Mouse (Mus musculus): Measurements from ENCODE around the gene Gid4. TPM values are rescaled to one million over a fixed set of nuclear protein-coding genes. Genes with fewer than 3 reads are reported as not detected.
A peak's percentile ranks its signal among the peaks of the same experiment; 100 is the strongest.
"Not testable (repeated sequence)": the region's sequence is repeated elsewhere in the genome, so short reads cannot be mapped to it uniquely, and the experiment has no call there.

Gene Gid4
- polyA plus RNA-seq, 1 experiment: 8.1 TPM

- H3K4me2 ChIP-seq (ENCODE audit: low read depth): no peak overlapping the region
- H3K79me2 ChIP-seq (ENCODE audit: control insufficient read depth, insufficient read depth): no peaks in the 10 kb centered on the region
- peaks cover 12% of the 10 kb centered on the region for H3K36me3 ChIP-seq (ENCODE audit: control insufficient read depth, insufficient read depth)
- TF ChIP-seq MAX (IDR thresholded peaks at IDR 0.05; ENCODE audit: low read depth) (no peak), REST (IDR thresholded peaks at IDR 0.05; ENCODE audit: insufficient read depth, insufficient read length) (no peak), POLR2AphosphoS2 (IDR thresholded peaks at IDR 0.05; ENCODE audit: insufficient read length, low read depth) (no peak), POLR2A (IDR thresholded peaks at IDR 0.05; ENCODE audit: insufficient read length, low read depth) (no peak), TCF12 (IDR thresholded peaks at IDR 0.05; ENCODE audit: insufficient read depth, poor library complexity, severe bottlenecking) (no peak), USF1 (IDR thresholded peaks at IDR 0.05; ENCODE audit: low read depth) (no peak), E2F4 (IDR thresholded peaks at IDR 0.05; ENCODE audit: insufficient read depth) (no peak), TCF3 (IDR thresholded peaks at IDR 0.05; ENCODE audit: insufficient read length, low read depth) (no peak), MYOG (IDR thresholded peaks at IDR 0.05; ENCODE audit: control insufficient read depth in 1 of 3, insufficient read depth in 1 of 3, insufficient read length in 2 of 3, low read depth in 2 of 3) (no peak), MYOD1 (IDR thresholded peaks at IDR 0.05; ENCODE audit: control insufficient read depth in 1 of 3, insufficient read length in 2 of 3, low read depth in 2 of 3) (no peak), CEBPB (IDR thresholded peaks at IDR 0.05; ENCODE audit: insufficient read depth, poor library complexity, severe bottlenecking) (no peak), SRF (IDR thresholded peaks at IDR 0.05; ENCODE audit: control insufficient read depth, insufficient read length, low read depth) (no peak)
- H3K4me3 ChIP-seq: no peak overlapping the region
- no peak overlapping the region for H3ac ChIP-seq (ENCODE audit: control insufficient read depth, insufficient read length)
- H3K27me3 ChIP-seq (ENCODE audit: control insufficient read depth, insufficient read depth, insufficient read length): no peaks in the 10 kb centered on the region
Observed at GRCm38 (mm10) chr11:60433501-60433900, 16.6 kb downstream of the Gid4 start.

- H3K36me3 ChIP-seq (ENCODE audit: control insufficient read depth, insufficient read depth): peaks cover 11% of the 10 kb centered on the region
- H3ac ChIP-seq (ENCODE audit: control insufficient read depth, insufficient read length): no peak overlapping the region
- H3K4me3 ChIP-seq: no peak overlapping the region
- TF ChIP-seq MYOG (IDR thresholded peaks at IDR 0.05; ENCODE audit: control insufficient read depth in 1 of 3, insufficient read depth in 1 of 3, insufficient read length in 2 of 3, low read depth in 2 of 3): no peak
- no peak for TF ChIP-seq REST (IDR thresholded peaks at IDR 0.05; ENCODE audit: insufficient read depth, insufficient read length)
- TF ChIP-seq POLR2A (IDR thresholded peaks at IDR 0.05; ENCODE audit: insufficient read length, low read depth): no peak
- no peak for TF ChIP-seq MAX (IDR thresholded peaks at IDR 0.05; ENCODE audit: low read depth)
- no peak for TF ChIP-seq USF1 (IDR thresholded peaks at IDR 0.05; ENCODE audit: low read depth)
- TF ChIP-seq CEBPB (IDR thresholded peaks at IDR 0.05; ENCODE audit: insufficient read depth, poor library complexity, severe bottlenecking): no peak
- TF ChIP-seq TCF12 (IDR thresholded peaks at IDR 0.05; ENCODE audit: insufficient read depth, poor library complexity, severe bottlenecking): no peak
- no peak for TF ChIP-seq TCF3 (IDR thresholded peaks at IDR 0.05; ENCODE audit: insufficient read length, low read depth)
- TF ChIP-seq MYOD1 (IDR thresholded peaks at IDR 0.05; ENCODE audit: control insufficient read depth in 1 of 3, insufficient read length in 2 of 3, low read depth in 2 of 3): no peak
- TF ChIP-seq SRF (IDR thresholded peaks at IDR 0.05; ENCODE audit: control insufficient read depth, insufficient read length, low read depth): no peak
- TF ChIP-seq E2F4 (IDR thresholded peaks at IDR 0.05; ENCODE audit: insufficient read depth): no peak
- TF ChIP-seq POLR2AphosphoS2 (IDR thresholded peaks at IDR 0.05; ENCODE audit: insufficient read length, low read depth): no peak
- H3K27me3 ChIP-seq (ENCODE audit: control insufficient read depth, insufficient read depth, insufficient read length): no peaks in the 10 kb centered on the region
- H3K79me2 ChIP-seq (ENCODE audit: control insufficient read depth, insufficient read depth): no peaks in the 10 kb centered on the region
- H3K4me2 ChIP-seq (ENCODE audit: low read depth): no peak overlapping the region
Observed at GRCm38 (mm10) chr11:60435133-60435532, 18.2 kb downstream of the Gid4 start.

- TF ChIP-seq USF1 (IDR thresholded peaks at IDR 0.05; ENCODE audit: low read depth): no peak
- TF ChIP-seq TCF12 (IDR thresholded peaks at IDR 0.05; ENCODE audit: insufficient read depth, poor library complexity, severe bottlenecking): no peak
- no peak for TF ChIP-seq REST (IDR thresholded peaks at IDR 0.05; ENCODE audit: insufficient read depth, insufficient read length)
- TF ChIP-seq MAX (IDR thresholded peaks at IDR 0.05; ENCODE audit: low read depth): no peak
- TF ChIP-seq SRF (IDR thresholded peaks at IDR 0.05; ENCODE audit: control insufficient read depth, insufficient read length, low read depth): no peak
- no peak for TF ChIP-seq POLR2AphosphoS2 (IDR thresholded peaks at IDR 0.05; ENCODE audit: insufficient read length, low read depth)
- TF ChIP-seq TCF3 (IDR thresholded peaks at IDR 0.05; ENCODE audit: insufficient read length, low read depth): no peak
- no peak for TF ChIP-seq E2F4 (IDR thresholded peaks at IDR 0.05; ENCODE audit: insufficient read depth)
- no peak for TF ChIP-seq MYOG (IDR thresholded peaks at IDR 0.05; ENCODE audit: control insufficient read depth in 1 of 3, insufficient read depth in 1 of 3, insufficient read length in 2 of 3, low read depth in 2 of 3)
- no peak for TF ChIP-seq MYOD1 (IDR thresholded peaks at IDR 0.05; ENCODE audit: control insufficient read depth in 1 of 3, insufficient read length in 2 of 3, low read depth in 2 of 3)
- no peak for TF ChIP-seq POLR2A (IDR thresholded peaks at IDR 0.05; ENCODE audit: insufficient read length, low read depth)
- TF ChIP-seq CEBPB (IDR thresholded peaks at IDR 0.05; ENCODE audit: insufficient read depth, poor library complexity, severe bottlenecking): no peak
- Histone ChIP-seq H3K36me3 (ENCODE audit: control insufficient read depth, insufficient read depth) (peaks cover 15% of the 10 kb centered on the region), H3K4me3 (no peak overlapping the region), H3K4me2 (ENCODE audit: low read depth) (peak overlapping the region; percentile 57), H3K79me2 (ENCODE audit: control insufficient read depth, insufficient read depth) (no peaks in the 10 kb centered on the region), H3ac (ENCODE audit: control insufficient read depth, insufficient read length) (no peak overlapping the region), H3K27me3 (ENCODE audit: control insufficient read depth, insufficient read depth, insufficient read length) (no peaks in the 10 kb centered on the region)
Observed at GRCm38 (mm10) chr11:60436618-60437017, 19.7 kb downstream of the Gid4 start.

- not testable (repeated sequence) for H3K79me2 ChIP-seq (ENCODE audit: control insufficient read depth, insufficient read depth); H3K4me2 ChIP-seq (ENCODE audit: low read depth); H3K27me3 ChIP-seq (ENCODE audit: control insufficient read depth, insufficient read depth, insufficient read length); H3K4me3 ChIP-seq; H3ac ChIP-seq (ENCODE audit: control insufficient read depth, insufficient read length)
- H3K36me3 ChIP-seq (ENCODE audit: control insufficient read depth, insufficient read depth): peaks cover 30% of the 10 kb centered on the region
Observed at GRCm38 (mm10) chr11:60439621-60440020, 22.7 kb downstream of the Gid4 start.

GRCm38 (mm10) chr11:60440176-60440575 lies 23.2 kb downstream of the Gid4 start:
- peaks cover 30% of the 10 kb centered on the region for H3K36me3 ChIP-seq (ENCODE audit: control insufficient read depth, insufficient read depth)
- no peaks in the 10 kb centered on the region for H3K27me3 ChIP-seq (ENCODE audit: control insufficient read depth, insufficient read depth, insufficient read length)

More at GRCm38 (mm10) chr11:60440176-60440575, 23.2 kb downstream of the Gid4 start:
- Histone ChIP-seq H3K4me2 (ENCODE audit: low read depth) (no peak overlapping the region), H3K79me2 (ENCODE audit: control insufficient read depth, insufficient read depth) (no peaks in the 10 kb centered on the region), H3ac (ENCODE audit: control insufficient read depth, insufficient read length) (no peak overlapping the region), H3K4me3 (no peak overlapping the region)
- TF ChIP-seq SRF (IDR thresholded peaks at IDR 0.05; ENCODE audit: control insufficient read depth, insufficient read length, low read depth): no peak
- no peak for TF ChIP-seq USF1 (IDR thresholded peaks at IDR 0.05; ENCODE audit: low read depth)
- no peak for TF ChIP-seq POLR2A (IDR thresholded peaks at IDR 0.05; ENCODE audit: insufficient read length, low read depth)
- no peak for TF ChIP-seq E2F4 (IDR thresholded peaks at IDR 0.05; ENCODE audit: insufficient read depth)
- no peak for TF ChIP-seq MYOG (IDR thresholded peaks at IDR 0.05; ENCODE audit: control insufficient read depth in 1 of 3, insufficient read depth in 1 of 3, insufficient read length in 2 of 3, low read depth in 2 of 3)
- no peak for TF ChIP-seq CEBPB (IDR thresholded peaks at IDR 0.05; ENCODE audit: insufficient read depth, poor library complexity, severe bottlenecking)
- TF ChIP-seq TCF3 (IDR thresholded peaks at IDR 0.05; ENCODE audit: insufficient read length, low read depth): no peak
- no peak for TF ChIP-seq REST (IDR thresholded peaks at IDR 0.05; ENCODE audit: insufficient read depth, insufficient read length)
- no peak for TF ChIP-seq MYOD1 (IDR thresholded peaks at IDR 0.05; ENCODE audit: control insufficient read depth in 1 of 3, insufficient read length in 2 of 3, low read depth in 2 of 3)
- no peak for TF ChIP-seq TCF12 (IDR thresholded peaks at IDR 0.05; ENCODE audit: insufficient read depth, poor library complexity, severe bottlenecking)
- no peak for TF ChIP-seq MAX (IDR thresholded peaks at IDR 0.05; ENCODE audit: low read depth)
- TF ChIP-seq POLR2AphosphoS2 (IDR thresholded peaks at IDR 0.05; ENCODE audit: insufficient read length, low read depth): no peak
